Mouse (Mus musculus) liver, embryonic 13.5 days (tissue): ENCODE measurements around the gene Pam16. TPM values are rescaled to one million over a fixed set of nuclear protein-coding genes. Genes with fewer than 3 reads are reported as not detected.

Experiments
- polyA plus RNA-seq: library from polyadenylated mRNA; unstranded; fragments of >200 nt; fragmentation: Nextera tagmentation; extraction: Ambion mirVana; gene quantifications from 2 replicates; pipeline ENCODE4 v1.2.1, GENCODE M21; 2015

Gene Pam16
- polyA plus RNA-seq, 1 experiment from 2014 or later, result 74.1 TPM

Other genes starting within 250 kb of the Pam16 start
- gene Adcy9, start 204.5 kb downstream of the Pam16 start, polyA plus RNA-seq, result 0.63 and 0.66 TPM in 2 replicates
- gene Srl, start 83.2 kb downstream of the Pam16 start, polyA plus RNA-seq, result 3.1 and 3.2 TPM in 2 replicates
- 8.4 and 10.7 TPM in 2 replicates for gene Tfap4, start 65.1 kb downstream of the Pam16 start, polyA plus RNA-seq
- 2.4 and 2.8 TPM in 2 replicates for gene Glis2, start 30.3 kb downstream of the Pam16 start, polyA plus RNA-seq
- gene Vasn, start 15.0 kb upstream of the Pam16 start, polyA plus RNA-seq, result 2.9 TPM in 2 replicates
- gene Dnaja3, start 15.0 kb upstream of the Pam16 start, polyA plus RNA-seq, result 51.8 and 62.5 TPM in 2 replicates
- 7.0 and 9.9 TPM in 2 replicates for gene Coro7, start 54.8 kb upstream of the Pam16 start, polyA plus RNA-seq
- gene Nmral1, start 94.4 kb upstream of the Pam16 start, polyA plus RNA-seq, result 48.0 and 48.2 TPM in 2 replicates
- 38.9 and 40.1 TPM in 2 replicates for gene Hmox2, start 101.4 kb upstream of the Pam16 start, polyA plus RNA-seq
- 16.7 and 17.9 TPM in 2 replicates for gene Cdip1, start 165.3 kb upstream of the Pam16 start, polyA plus RNA-seq
- not detected in 2 replicates for gene 4930562C15Rik, start 210.4 kb upstream of the Pam16 start, polyA plus RNA-seq